Mouse (Mus musculus) right cerebral cortex, adult 18-20 months (tissue): Measurements from ENCODE around the gene Vmn1r118.
"Not testable (repeated sequence)": the region's sequence is repeated elsewhere in the genome, so short reads cannot be mapped to it uniquely, and the experiment has no call there.

ENCODE experiments used
- DNase-seq: peaks from one replicate; pipeline ENCODE4 v3.0.0; 2022; ENCODE audit warnings: mixed read lengths

Gene Vmn1r118

GRCm38 (mm10) chr7:20912247-20912646 lies at the start of gene Vmn1r118:
Gene Vmn1r118 (minus strand): TSS chr7:20912347.
- not testable (repeated sequence) for DNase-seq

GRCm38 (mm10) chr7:20884021-20884420 lies 28.1 kb downstream of the Vmn1r118 start, which contains the start of gene Vmn1r117:
Gene Vmn1r117 (minus strand): TSS chr7:20884121.
- not testable (repeated sequence) for DNase-seq

GRCm38 (mm10) chr7:20871956-20872355 lies 40.2 kb downstream of the Vmn1r118 start, which contains the start of gene Vmn1r116:
Gene Vmn1r116 (plus strand): TSS chr7:20872256.
- not testable (repeated sequence) for DNase-seq
